Mouse (Mus musculus) heart, postnatal 36 days (tissue): ENCODE measurements around the gene Nup85. TPM values are rescaled to one million over a fixed set of nuclear protein-coding genes. Genes with fewer than 3 reads are reported as not detected.

Experiments used
- DNase-seq, 2 experiments: peaks; one replicate each; pipeline ENCODE4 v3.0.0; 2021 to 2022
- intact Hi-C: fragments of 180-260 bp; cut with DNase I; formaldehyde crosslinking; loops from one replicate; pipeline ENCODE4 v1.15.1; 2025
- total RNA-seq, 2 experiments: library from RNA; stranded (reverse); gene quantifications; 2 replicates each; pipeline ENCODE4 v1.2.3; 2021

The Nup85 gene
- total RNA-seq, 2 experiments from 2014 or later: 23.5 to 23.8 TPM

GRCm38 (mm10) chr11:115629734-115630531, 65.7 kb downstream of the Nup85 start:
- no peak for DNase-seq
- intact Hi-C loops: loop anchor here (5.0 kb wide), 1 partner anchor 182 kb away; the partner anchor contains the start of genes Caskin2 and Tsen54

DNA sequence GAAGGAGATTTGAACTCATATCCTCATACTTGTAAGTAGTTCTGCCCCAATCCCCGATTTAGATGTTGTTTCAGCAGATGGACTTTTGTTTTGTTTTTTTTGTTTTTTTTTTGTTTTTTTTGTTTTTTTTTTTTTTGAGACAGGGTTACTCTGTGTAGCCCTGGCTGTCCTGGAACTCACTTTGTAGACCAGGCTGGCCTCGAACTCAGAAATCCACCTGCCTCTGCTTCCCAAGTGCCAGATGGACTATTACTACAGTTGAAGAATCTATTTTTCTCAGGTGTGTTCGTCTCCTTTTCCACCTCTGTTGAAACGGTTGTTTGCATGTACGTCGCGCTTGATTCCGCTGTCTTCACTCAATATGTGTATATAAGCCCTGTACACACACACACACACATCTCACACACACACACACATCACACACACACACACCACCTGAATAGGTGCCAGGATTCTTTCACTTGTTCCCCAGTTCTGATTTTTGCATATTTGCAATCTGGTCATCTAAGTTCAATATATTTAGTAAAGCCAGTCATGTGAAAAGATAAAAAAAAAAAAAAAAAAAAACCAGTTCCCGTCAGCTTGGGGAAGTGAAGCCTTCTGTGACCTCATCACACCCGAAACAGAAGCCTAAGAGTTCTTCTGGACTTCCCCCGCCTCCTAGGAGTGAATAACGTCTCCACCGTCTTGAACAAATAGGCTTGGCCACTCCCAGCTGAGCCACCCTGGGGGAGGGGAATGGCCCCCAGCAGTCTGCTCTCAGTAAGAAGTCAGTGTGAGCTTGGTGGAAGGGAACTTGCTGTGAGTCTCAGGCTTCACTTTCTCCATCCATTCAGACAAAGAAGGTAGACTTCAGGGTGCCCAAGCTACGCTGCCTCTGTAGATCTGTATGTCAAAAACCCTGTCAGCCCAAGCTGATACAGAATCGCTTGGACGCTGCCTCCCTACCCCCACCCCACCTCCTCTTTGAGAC, 66.6 kb downstream of the Nup85 start:
- intact Hi-C loops: no loop called here
- DNase-seq: peak; percentile 49 to 53

GRCm38 (mm10) chr11:115631505-115631890, 67.3 kb downstream of the Nup85 start:
- intact Hi-C loops: no loop called here
- peak; percentile 50 to 58 for DNase-seq

GRCm38 (mm10) chr11:115632247-115632646, 68.0 kb downstream of the Nup85 start:
- no peak for DNase-seq
- intact Hi-C loops: no loop called here

GRCm38 (mm10) chr11:115632862-115633261, 68.6 kb downstream of the Nup85 start:
- DNase-seq: no peak
- intact Hi-C loops: no loop called here

Other genes starting within 250 kb of the Nup85 start
- under 1 TPM in 1 of 2 experiments, not detected in 1; 0.14 TPM for gene Ush1g, start 242.4 kb upstream of the Nup85 start, total RNA-seq
- gene Otop3, start 229.7 kb upstream of the Nup85 start, total RNA-seq: not detected
- 1 to 10 TPM; 4.2 to 4.8 TPM for gene Hid1, start 196.7 kb upstream of the Nup85 start, total RNA-seq
- 1 to 10 TPM; 5.8 to 5.9 TPM for gene Cdr2l, start 182.5 kb upstream of the Nup85 start, total RNA-seq
- 100 to 1,000 TPM; 134 to 149 TPM for gene Mrpl58, start 160.7 kb upstream of the Nup85 start, total RNA-seq
- 1,000 to 10,000 TPM; 2,281 to 2,357 TPM for gene Atp5h, start 144.5 kb upstream of the Nup85 start, total RNA-seq
- 10 to 100 TPM; 27.9 to 28.3 TPM for gene Kctd2, start 144.3 kb upstream of the Nup85 start, total RNA-seq
- gene Trim80, start 123.9 kb upstream of the Nup85 start, total RNA-seq: not detected
- not detected for gene Slc16a5, start 102.0 kb upstream of the Nup85 start, total RNA-seq
- 1 to 10 TPM; 1.5 to 2.4 TPM for gene Armc7, start 88.8 kb upstream of the Nup85 start, total RNA-seq
- 10 to 100 TPM; 13.1 to 14.2 TPM for gene Nt5c, start 72.6 kb upstream of the Nup85 start, total RNA-seq
- gene Jpt1, start 50.0 kb upstream of the Nup85 start, total RNA-seq: 100 to 1,000 TPM; 124 to 143 TPM
- 100 to 1,000 TPM; 165 to 185 TPM for gene Sumo2, start 28.2 kb upstream of the Nup85 start, total RNA-seq
- gene Mrps7, start 39.5 kb downstream of the Nup85 start, total RNA-seq: 10 to 100 TPM; 80.1 to 85.7 TPM
- 10 to 100 TPM; 18.0 to 21.3 TPM for gene Gga3, start 39.6 kb downstream of the Nup85 start, total RNA-seq
- gene Mif4gd, start 48.5 kb downstream of the Nup85 start, total RNA-seq: 10 to 100 TPM; 47.3 to 53.8 TPM
- 10 to 100 TPM; 35.5 to 38.8 TPM for gene Slc25a19, start 63.9 kb downstream of the Nup85 start, total RNA-seq
- 100 to 1,000 TPM; 102 to 110 TPM for gene Grb2, start 144.2 kb downstream of the Nup85 start, total RNA-seq
- 100 to 1,000 TPM in 1 of 2 experiments, 10 to 100 TPM in 1; 92.3 to 101 TPM for gene Tmem94, start 201.0 kb downstream of the Nup85 start, total RNA-seq
- gene Caskin2, start 249.2 kb downstream of the Nup85 start, total RNA-seq: 10 to 100 TPM; 48.6 to 50.6 TPM